Mouse (Mus musculus) spleen, adult 2 months (tissue): ENCODE measurements around the gene Sorbs1.

Experiments used
- CTCF ChIP-seq: fragments of 200-500 bp; IDR thresholded peaks from 2 replicates; pipeline ENCODE4 v1.5.1; 2011; ENCODE audit warnings: mild to moderate bottlenecking, inconsistent platforms; ENCODE audit not compliant: insufficient read depth, insufficient read length, insufficient replicate concordance; ENCODE audit errors: extremely low read depth
- POLR2A ChIP-seq: fragments of 200-500 bp; IDR thresholded peaks from 2 replicates; pipeline ENCODE4 v1.6.1; 2011; ENCODE audit warnings: low read depth, low read length, inconsistent platforms

- TF ChIP-seq POLR2A (no peak), CTCF (no peak)
Observed at GRCm38 (mm10) chr19:40272674-40273073, 240.9 kb downstream of the Sorbs1 start.
